Mouse (Mus musculus): Measurements from ENCODE around the gene Vgll1. TPM values are rescaled to one million over a fixed set of nuclear protein-coding genes. Genes with fewer than 3 reads are reported as not detected.

The Vgll1 gene
- polyA plus RNA-seq, 1 experiment, result not detected

DNA sequence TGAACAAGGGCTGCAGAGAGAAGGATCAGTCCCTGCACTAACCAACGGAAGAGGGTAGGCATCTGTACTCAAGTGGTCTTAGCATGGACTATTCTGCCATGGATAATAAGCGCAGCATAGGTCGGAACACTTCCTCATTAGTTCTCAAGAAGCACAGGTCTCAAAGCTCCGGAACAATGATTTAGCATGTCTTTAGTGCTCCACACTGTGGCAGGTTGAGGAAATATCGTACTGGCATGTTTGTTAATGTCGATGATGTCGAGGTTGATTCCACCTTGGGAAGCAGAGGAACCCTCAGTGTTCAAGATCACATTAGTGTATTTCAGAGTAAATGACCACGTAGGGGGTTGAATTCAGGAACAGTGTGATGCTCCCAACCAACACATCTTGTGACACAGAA, 30.2 kb downstream of the Vgll1 start:
- TF ChIP-seq POLR2A (IDR thresholded peaks at IDR 0.05; ENCODE audit: insufficient read depth, low read depth, low read length), result no peak
- H3K4me3 ChIP-seq (ENCODE audit: insufficient read depth, low read depth, low read length), result no peak overlapping the region
- H3K4me1 ChIP-seq (ENCODE audit: control insufficient read depth, insufficient read depth, low read length), result no peaks in the 10 kb centered on the region
- 80% methylated on average over 8 of the region's 8 CpGs for WGBS
- H3K27ac ChIP-seq (ENCODE audit: insufficient read depth, low read depth, low read length), result no peak overlapping the region

DNA sequence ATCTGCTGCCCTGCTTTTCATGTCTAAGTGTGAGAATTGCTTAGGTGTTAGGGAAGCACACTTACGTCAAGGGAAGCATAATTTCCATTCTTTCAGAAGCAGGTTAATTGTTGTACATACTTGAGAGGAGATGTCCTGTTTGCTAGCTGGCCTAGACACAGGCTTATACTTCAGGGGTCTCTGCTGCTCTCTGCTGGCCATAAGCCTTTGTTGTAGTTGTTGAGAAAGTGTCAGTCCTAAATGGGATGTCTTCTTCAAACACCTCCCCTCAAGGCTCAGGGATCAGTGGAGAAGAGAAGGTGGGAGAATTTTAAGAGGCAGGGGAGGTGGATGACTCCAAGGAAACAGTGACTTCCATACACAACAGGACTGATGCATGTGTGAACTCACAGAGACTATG, 32.9 kb downstream of the Vgll1 start:
- H3K4me1 ChIP-seq (ENCODE audit: control insufficient read depth, insufficient read depth, low read length), result no peaks in the 10 kb centered on the region
- H3K27ac ChIP-seq (ENCODE audit: insufficient read depth, low read depth, low read length), result no peak overlapping the region
- TF ChIP-seq CTCF (IDR thresholded peaks at IDR 0.05; ENCODE audit: insufficient read depth, low read depth, low read length), result no peak
- no peak for TF ChIP-seq POLR2A (IDR thresholded peaks at IDR 0.05; ENCODE audit: insufficient read depth, low read depth, low read length)
- WGBS, result 85% methylated on average over 1 of the region's 1 CpGs
- H3K4me3 ChIP-seq (ENCODE audit: insufficient read depth, low read depth, low read length), result no peak overlapping the region

DNA sequence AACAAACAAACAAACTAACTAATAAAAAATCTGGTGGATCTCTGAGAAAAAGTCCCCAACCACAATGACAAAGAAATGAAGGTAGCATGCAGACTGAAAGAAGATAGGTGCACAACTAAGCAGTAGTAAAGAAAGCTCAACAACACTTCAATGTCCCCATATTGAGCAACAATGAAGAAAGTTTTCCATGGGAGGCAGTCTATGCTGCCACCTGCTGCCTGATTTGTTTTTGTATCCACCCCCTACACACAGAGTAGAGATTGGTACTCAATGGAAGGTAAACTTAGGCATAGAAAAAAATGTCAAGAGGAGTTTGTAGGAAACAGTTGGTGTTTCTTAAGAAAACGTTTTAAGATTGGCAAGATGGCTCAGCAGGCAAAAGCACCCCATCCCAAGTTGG, 42.7 kb downstream of the Vgll1 start:
- no peak overlapping the region for H3K27ac ChIP-seq (ENCODE audit: insufficient read depth, low read depth, low read length)
- no peaks in the 10 kb centered on the region for H3K4me1 ChIP-seq (ENCODE audit: control insufficient read depth, insufficient read depth, low read length)
- H3K4me3 ChIP-seq (ENCODE audit: insufficient read depth, low read depth, low read length), result no peak overlapping the region
- WGBS, result 18% methylated on average over 1 of the region's 1 CpGs
- TF ChIP-seq CTCF (IDR thresholded peaks at IDR 0.05; ENCODE audit: insufficient read depth, low read depth, low read length) (no peak), POLR2A (IDR thresholded peaks at IDR 0.05; ENCODE audit: insufficient read depth, low read depth, low read length) (no peak)

- Histone ChIP-seq H3K27ac (ENCODE audit: insufficient read depth, low read depth, low read length) (no peak overlapping the region), H3K4me1 (ENCODE audit: control insufficient read depth, insufficient read depth, low read length) (no peaks in the 10 kb centered on the region), H3K4me3 (ENCODE audit: insufficient read depth, low read depth, low read length) (no peak overlapping the region)
- no peak for TF ChIP-seq POLR2A (IDR thresholded peaks at IDR 0.05; ENCODE audit: insufficient read depth, low read depth, low read length)
- no peak for TF ChIP-seq CTCF (IDR thresholded peaks at IDR 0.05; ENCODE audit: insufficient read depth, low read depth, low read length)
Observed at GRCm38 (mm10) chrX:57137627-57138026, 49.7 kb downstream of the Vgll1 start.

DNA sequence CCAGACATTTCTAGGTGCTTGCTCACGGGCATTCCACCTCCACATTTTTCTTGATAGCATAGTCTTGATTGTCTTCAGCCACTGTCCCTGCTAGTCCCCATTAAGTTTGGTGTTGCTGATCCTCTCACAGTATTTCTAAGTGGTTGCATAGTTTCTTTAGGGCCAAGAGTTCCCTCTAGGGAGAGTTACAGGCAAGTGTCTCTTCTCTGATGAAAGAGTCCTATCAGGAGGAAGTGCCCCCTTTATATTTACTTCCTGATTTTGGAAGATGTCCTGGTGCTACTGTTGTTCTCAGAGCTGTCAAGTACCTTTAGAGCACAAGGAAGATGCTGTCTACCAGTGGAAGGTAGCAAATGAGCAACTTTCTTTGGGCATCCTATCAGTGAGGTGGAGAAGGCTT, 65.6 kb downstream of the Vgll1 start:
- TF ChIP-seq CTCF (IDR thresholded peaks at IDR 0.05; ENCODE audit: insufficient read depth, low read depth, low read length), result no peak
- TF ChIP-seq POLR2A (IDR thresholded peaks at IDR 0.05; ENCODE audit: insufficient read depth, low read depth, low read length), result no peak
- no peaks in the 10 kb centered on the region for H3K4me1 ChIP-seq (ENCODE audit: control insufficient read depth, insufficient read depth, low read length)
- H3K27ac ChIP-seq (ENCODE audit: insufficient read depth, low read depth, low read length), result no peak overlapping the region
- 70% methylated on average over 1 of the region's 1 CpGs for WGBS
- no peak overlapping the region for H3K4me3 ChIP-seq (ENCODE audit: insufficient read depth, low read depth, low read length)

Other genes with a start within 250 kb of the Vgll1 start
- not detected in 2 replicates for gene Adgrg4, start 217.9 kb upstream of the Vgll1 start, polyA plus RNA-seq (2012; ENCODE audit: insufficient read depth, insufficient read length, low replicate concordance, missing spikeins)
- not detected in 2 replicates for gene Brs3, start 45.0 kb upstream of the Vgll1 start, polyA plus RNA-seq (2012; ENCODE audit: insufficient read depth, insufficient read length, low replicate concordance, missing spikeins)
- not detected in 2 replicates for gene Htatsf1, start 34.5 kb upstream of the Vgll1 start, polyA plus RNA-seq (2012; ENCODE audit: insufficient read depth, insufficient read length, low replicate concordance, missing spikeins)
- not detected in 2 replicates for gene Cd40lg, start 124.0 kb downstream of the Vgll1 start, polyA plus RNA-seq (2012; ENCODE audit: insufficient read depth, insufficient read length, low replicate concordance, missing spikeins)